Mouse (Mus musculus) embryo, embryonic 10.5 days (tissue): ENCODE measurements at regions not wholly inside any gene's neighbourhood (a gene's known extent, or its start where the extent isn't known, plus 50 kb on each side); places are given as distances from the start of the nearest gene placed in this dataset.
A peak's percentile ranks its signal among the peaks of the same experiment; 100 is the strongest.

Source experiments
- DNase-seq: peaks from one replicate; pipeline ENCODE4 v3.0.0-alpha.2; 2015; ENCODE audit warnings: low spot score

GRCm38 (mm10) chr9:63087195-63087594, 61.6 kb downstream of the Skor1 start:
- no peak for DNase-seq

GRCm38 (mm10) chr9:63086671-63087070, 62.1 kb downstream of the Skor1 start:
- no peak for DNase-seq

DNA sequence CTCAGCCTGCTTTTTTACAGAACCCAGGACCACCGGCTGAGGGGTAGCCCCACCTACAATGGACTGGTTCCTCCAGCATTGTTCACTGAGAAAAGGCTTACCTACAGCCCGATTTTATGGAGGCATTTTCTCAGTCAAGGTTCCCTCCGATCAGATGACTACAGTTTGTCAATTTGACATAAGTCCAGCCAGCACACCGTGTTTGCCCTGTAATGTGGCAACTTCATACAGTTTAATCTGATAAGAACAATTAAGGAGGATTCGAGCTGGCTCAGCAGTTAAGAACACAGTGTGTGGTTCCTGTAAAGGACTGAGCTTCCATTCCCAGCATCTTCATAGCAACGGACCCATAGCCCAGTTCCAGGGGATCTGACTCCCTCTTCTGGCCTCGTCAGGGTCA, 65.9 kb downstream of the Skor1 start:
- no peak for DNase-seq

- DNase-seq, result no peak
These were observed 66.5 kb downstream of the Skor1 start for GRCm38 (mm10) chr9:63082311-63082710.

DNA sequence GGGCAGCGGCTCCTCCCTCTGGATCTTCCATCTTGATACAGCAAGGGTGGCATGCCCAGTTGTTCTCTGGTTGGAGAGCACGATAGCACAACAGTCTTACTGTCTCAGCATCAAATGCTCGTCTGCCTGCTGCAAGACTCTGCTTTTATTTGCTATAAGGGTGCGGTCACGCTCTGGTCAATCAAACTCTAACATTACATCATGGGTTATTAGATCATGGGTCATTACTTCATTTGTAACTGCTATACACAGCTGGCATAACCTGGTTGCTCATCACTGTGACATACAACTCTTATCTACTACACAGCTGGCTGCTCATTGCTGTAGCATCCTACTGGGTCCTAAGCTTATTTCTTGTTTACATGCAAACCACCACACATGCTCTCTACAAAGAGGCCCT, 68.4 kb downstream of the Skor1 start:
- no peak for DNase-seq

DNA sequence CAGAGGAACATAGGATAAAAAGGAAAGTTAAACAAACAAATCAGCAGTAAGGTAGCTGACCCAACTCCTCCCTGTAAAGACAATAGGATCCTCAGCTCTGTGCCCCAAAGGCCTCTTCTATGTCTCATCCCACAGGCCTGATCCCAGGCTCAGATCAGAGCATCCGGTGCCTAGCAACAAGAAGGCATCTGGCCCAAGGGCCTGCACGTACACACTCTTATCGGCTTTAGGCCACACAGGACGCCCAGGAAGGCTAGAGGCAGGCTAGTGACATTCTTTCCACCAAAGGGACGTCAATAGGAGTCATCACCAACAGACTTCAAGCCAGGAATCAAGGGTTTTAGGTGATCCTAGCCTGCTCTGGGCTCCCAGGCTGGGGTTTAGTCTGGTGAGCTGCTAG, 73.5 kb downstream of the Skor1 start:
- DNase-seq, result peak; percentile 75

- peak; percentile 40 for DNase-seq
These were observed 74.0 kb downstream of the Skor1 start for GRCm38 (mm10) chr9:63074803-63075202.

GRCm38 (mm10) chr9:63074023-63074750, 74.6 kb downstream of the Skor1 start:
- DNase-seq, result peak; percentile 57

DNA sequence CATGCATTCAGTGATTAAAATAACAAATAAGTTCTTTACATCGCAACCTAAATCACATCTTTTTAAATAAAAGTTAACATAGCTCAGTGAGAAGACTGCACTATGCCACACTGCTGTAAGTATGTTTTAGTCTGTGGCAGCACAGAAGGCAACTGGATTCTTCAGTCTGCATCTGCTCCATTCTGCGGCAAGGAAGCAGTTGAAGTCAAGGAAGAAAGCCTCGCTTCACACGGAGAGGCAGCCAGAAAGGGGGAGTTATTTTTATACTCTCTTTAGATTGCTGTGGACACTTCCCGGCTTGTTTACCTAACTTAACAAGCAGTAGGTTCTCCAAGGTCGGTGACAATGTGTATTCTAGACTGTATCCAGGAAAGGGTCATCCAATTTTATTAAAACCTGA, 77.7 kb downstream of the Skor1 start:
- DNase-seq, result no peak

GRCm38 (mm10) chr9:63069919-63070318, 78.8 kb downstream of the Skor1 start:
- no peak for DNase-seq

- no peak for DNase-seq
These were observed 79.3 kb upstream of the Pias1 start for GRCm38 (mm10) chr9:63067054-63067406.

GRCm38 (mm10) chr9:63066384-63067053, 78.8 kb upstream of the Pias1 start:
- no peak for DNase-seq

DNA sequence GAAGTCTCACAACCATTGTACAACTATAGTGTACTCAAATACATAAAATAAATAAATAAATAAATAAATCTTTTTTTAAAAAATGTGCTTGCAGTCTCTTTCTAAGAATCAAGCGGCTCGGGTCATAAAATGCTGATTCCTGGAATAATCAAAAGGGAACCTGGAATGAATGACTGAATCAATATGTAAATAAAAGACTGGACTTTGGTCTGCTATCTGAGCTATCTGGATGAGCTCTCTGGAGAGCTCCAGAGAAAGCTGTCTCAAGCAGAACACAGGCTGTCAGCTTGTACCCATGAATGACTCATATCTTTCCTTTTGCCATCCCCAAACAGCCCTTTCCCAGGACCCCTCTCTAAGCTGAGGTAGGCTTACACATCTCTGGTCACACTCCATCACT, 75.8 kb upstream of the Pias1 start:
- DNase-seq, result no peak

DNA sequence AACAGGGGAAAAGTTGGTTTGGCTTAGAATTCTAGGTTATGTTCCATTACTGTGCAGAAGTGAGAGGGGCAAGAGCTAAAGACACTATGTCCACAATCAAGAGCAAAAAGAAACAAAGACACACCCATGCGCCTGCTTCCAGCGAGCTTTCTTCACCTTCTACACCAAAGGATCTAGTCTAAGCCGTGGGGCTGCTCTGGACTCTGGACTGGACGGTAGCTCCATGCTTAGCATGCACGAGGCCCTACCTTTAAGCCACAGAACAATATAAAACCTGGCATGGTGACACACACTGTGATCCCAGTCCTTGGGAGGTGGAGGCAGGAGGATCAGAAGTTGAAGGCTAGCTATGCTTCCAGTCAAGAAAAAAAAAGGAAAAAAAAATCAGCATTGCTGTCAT, 73.0 kb upstream of the Pias1 start:
- no peak for DNase-seq

DNA sequence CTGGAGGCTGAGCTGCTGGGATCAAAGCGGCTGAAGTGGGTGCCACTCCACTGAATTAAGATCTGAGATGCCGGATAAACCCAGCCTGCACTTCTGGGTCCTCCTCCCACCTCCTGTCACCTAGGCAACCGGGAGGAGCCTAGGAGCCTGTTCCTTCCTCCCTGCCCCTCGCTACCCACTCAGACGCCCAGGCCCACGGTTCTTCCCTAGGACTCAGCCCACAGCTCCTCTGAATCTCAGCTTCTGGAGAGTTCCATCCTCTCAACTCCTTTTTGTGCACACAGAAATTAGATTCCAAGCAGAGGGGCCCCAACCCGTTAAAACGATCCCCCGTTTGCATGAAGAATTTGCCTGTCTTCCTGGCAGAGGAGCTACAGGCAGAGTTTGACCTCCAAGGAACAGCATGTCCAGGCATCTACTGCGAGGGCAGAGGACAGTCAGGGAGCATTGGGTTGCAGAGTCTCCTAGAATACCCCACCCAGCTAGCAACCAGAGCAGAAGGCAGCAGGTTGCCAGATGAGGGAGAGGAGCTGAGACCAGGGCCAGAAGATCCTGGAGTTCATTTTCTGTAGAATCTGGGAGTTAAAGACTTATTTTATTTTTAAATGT, 71.6 kb upstream of the Pias1 start:
- DNase-seq, result peak; percentile 88

DNA sequence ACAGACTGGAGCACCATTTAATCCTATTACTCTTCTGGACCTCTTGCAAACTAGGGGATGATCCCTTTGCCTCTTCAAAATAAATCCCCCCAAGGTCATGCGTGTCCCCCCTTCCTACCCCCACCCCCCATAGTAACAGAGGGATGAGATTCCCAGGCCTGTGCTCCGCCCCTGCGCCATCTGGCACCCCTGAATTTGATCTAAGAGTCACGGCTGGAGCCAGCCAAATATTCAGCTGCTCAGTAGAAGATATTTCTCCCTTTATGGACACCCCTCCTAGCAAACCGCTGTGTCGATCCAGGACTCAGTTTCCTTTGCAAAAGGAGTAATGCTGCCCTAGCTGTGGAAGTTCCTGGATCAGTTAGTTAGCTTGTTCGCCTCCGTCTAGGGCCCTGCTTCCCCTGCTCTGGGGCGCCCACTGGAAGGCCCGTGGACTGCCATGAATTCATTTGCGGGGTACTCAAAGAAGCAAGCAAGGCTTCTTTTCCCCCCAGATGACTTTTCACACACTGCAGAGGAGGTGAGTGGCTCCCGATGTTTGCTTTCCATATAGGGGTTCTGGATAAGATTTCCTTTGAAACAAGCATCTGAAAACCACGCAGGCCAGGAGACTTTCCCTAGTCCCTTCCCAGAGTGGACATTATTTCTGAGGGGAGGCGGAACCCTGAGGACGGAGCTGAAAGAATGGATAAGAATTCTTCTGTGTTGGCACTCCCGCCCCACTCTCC, 70.9 kb upstream of the Pias1 start:
- DNase-seq, result peak; percentile 46

DNA sequence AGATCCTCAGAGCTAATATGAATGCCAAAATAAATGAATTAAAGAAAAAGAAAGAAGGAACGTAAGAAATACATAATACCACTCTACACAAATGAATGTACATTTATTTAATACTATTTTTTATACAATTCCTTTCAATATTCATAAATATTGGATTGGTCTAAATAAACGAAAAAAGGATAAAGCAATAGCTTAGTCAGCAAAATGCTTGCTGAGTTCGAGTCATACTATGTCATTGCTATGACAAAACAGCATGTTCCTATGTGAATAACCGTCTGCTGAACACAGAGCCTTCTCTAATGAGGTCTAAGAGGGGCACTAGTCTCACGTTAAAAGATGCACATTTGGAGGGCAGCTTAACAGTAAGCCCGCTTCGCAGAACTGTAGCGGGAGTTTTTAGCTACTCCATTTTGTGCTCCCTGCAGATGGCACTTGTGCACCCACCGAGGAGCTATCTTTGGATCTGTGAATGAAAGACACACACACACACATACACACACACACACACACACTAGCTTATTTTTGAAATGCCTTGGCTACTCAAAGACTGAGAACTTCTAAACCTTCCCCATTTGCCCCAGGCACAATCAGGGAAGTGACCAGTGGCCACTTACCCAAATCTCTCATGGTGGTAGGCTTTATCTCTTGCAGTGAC, 69.1 kb upstream of the Pias1 start:
- no peak for DNase-seq

DNA sequence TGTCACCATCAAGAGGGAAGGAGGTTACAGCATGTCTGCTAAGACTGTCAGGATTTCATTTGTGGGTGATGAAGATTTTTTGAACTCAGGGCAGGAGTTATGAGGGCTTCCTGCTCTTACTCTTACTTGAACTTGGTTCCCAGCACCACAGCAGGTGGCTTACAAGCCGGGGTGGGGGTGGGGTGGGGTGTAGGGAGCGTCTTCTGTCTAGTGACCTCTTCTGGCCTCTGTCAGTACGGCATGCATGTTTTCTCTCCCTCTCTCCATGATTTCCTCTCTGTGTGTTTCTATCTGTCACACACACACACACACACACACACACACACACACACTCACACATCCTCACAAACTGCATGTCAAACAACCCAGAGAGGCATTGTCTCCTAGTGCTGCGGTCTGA, 64.5 kb upstream of the Pias1 start:
- DNase-seq, result no peak

GRCm38 (mm10) chr9:63051631-63052030, 63.9 kb upstream of the Pias1 start:
- no peak for DNase-seq

GRCm38 (mm10) chr9:63049290-63049689, 61.6 kb upstream of the Pias1 start:
- no peak for DNase-seq

- no peak for DNase-seq
These were observed 59.3 kb upstream of the Pias1 start for GRCm38 (mm10) chr9:63046981-63047380.

- no peak for DNase-seq
These were observed 57.8 kb upstream of the Pias1 start for GRCm38 (mm10) chr9:63045531-63045930.
